Mouse (Mus musculus): ENCODE data around the gene Mmp7. TPM values are rescaled to one million over a fixed set of nuclear protein-coding genes. Genes with fewer than 3 reads are reported as not detected.

The Mmp7 gene
- polyA plus RNA-seq (2015; fragmentation: Nextera tagmentation; extraction: Ambion mirVana): 0.51 and 2.4 TPM in 2 replicates

DNA sequence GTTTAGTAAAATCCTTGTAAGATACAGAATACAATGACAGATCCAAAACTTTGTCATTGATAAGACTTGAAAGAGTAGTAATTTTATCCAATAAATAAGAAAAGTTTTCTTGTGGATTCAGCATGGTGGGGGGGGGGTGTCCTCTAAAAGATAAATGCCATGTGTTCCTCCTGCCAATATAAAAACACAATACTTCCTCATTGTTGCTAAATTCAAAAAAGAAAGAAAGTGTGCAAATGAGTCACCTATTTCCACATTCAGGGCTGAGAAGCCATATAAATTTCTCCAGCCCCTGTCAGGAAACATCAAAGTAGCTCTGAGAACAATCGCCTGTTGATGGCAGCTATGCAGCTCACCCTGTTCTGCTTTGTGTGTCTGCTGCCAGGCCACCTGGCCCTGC, at the start of gene Mmp7:
Gene Mmp7 (plus strand): TSS at position 301 of the 400 bp plus-strand sequence.

Other genes starting within 250 kb of the Mmp7 start
- gene Mmp3, start 246.3 kb upstream of the Mmp7 start, polyA plus RNA-seq (2015; fragmentation: Nextera tagmentation; extraction: Ambion mirVana): 0.08 and 0.30 TPM in 2 replicates
- 0.21 and 0.26 TPM in 2 replicates for gene Mmp10, start 189.7 kb upstream of the Mmp7 start, polyA plus RNA-seq (2015; fragmentation: Nextera tagmentation; extraction: Ambion mirVana)
- gene Mmp8, start 133.6 kb upstream of the Mmp7 start, polyA plus RNA-seq (2015; fragmentation: Nextera tagmentation; extraction: Ambion mirVana): 0.24 and 0.46 TPM in 2 replicates
- not detected in 2 replicates for gene Mmp27, start 120.7 kb upstream of the Mmp7 start, polyA plus RNA-seq (2015; fragmentation: Nextera tagmentation; extraction: Ambion mirVana)
- not detected in 2 replicates for gene Mmp20, start 63.9 kb upstream of the Mmp7 start, polyA plus RNA-seq (2015; fragmentation: Nextera tagmentation; extraction: Ambion mirVana)
- 299 and 378 TPM in 2 replicates for gene Tmem123, start 72.0 kb downstream of the Mmp7 start, polyA plus RNA-seq (2015; fragmentation: Nextera tagmentation; extraction: Ambion mirVana)
- gene Birc2, start 145.0 kb downstream of the Mmp7 start, polyA plus RNA-seq (2015; fragmentation: Nextera tagmentation; extraction: Ambion mirVana): 14.9 and 15.6 TPM in 2 replicates
- 6.2 TPM in 2 replicates for gene Birc3, start 181.1 kb downstream of the Mmp7 start, polyA plus RNA-seq (2015; fragmentation: Nextera tagmentation; extraction: Ambion mirVana)

Data from urinary bladder, postnatal 0 days (tissue).